Mouse (Mus musculus) cerebellum, adult 8-10 months (tissue): Measurements from ENCODE around the gene Zfp597.
"Not testable (repeated sequence)": the region's sequence is repeated elsewhere in the genome, so short reads cannot be mapped to it uniquely, and the experiment has no call there.

Source experiments
- DNase-seq: peaks from one replicate; pipeline ENCODE4 v3.0.0; 2022

Gene Zfp597

DNA sequence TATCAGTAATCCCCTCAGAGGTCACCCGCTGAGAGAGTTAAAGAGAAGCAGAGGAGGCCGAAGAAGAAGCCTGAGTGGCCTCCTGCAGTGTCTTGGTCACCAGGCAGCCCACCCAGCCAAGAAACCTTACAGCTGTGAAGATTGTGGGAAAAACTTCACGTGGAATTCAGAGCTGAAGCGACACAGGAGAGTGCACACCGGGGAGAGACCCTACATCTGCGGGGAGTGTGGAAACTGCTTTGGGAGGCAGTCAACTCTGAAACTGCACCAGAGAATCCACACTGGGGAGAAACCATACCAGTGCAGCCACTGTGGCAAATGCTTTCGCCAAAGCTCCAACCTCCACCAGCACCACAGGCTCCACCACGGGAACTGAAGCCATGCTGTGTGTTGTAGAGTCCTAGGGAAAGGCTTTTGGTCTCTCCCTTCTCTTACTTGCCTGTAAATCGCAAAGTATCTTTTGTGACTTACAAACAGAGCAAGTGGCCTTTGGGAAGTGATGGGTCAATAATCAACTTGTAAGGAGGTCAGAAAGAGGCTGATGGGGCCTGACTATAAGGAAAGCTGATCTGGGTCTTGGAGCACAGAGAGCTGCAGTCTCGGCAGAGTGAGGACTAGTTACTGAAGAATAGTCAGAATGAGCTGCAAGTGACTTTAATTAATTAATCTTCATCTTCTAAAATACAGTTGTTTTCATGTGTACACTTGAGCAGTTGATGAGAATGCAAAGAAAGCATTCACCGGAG lies 29.8 kb downstream of the Zfp597 start:
- DNase-seq: no peak

GRCm38 (mm10) chr16:3852586-3852985 lies 31.8 kb downstream of the Zfp597 start:
- DNase-seq: no peak

DNA sequence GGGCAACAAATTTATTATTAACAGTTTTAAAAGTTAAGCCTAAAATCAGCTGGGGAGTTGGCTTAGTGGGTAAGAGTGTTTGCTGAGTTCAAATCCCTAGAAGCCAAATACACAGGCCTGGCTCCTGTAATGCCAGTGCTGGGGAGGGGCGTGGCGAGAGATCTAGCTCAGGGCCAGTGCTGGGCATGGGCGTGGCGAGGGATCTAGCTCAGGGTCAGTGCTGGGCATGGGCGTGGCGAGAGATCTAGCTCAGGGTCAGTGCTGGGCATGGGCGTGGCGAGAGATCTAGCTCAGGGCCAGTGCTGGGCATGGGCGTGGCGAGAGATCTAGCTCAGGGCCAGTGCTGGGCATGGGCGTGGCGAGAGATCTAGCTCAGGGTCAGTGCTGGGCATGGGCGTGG lies 33.1 kb downstream of the Zfp597 start:
- not testable (repeated sequence) for DNase-seq

DNA sequence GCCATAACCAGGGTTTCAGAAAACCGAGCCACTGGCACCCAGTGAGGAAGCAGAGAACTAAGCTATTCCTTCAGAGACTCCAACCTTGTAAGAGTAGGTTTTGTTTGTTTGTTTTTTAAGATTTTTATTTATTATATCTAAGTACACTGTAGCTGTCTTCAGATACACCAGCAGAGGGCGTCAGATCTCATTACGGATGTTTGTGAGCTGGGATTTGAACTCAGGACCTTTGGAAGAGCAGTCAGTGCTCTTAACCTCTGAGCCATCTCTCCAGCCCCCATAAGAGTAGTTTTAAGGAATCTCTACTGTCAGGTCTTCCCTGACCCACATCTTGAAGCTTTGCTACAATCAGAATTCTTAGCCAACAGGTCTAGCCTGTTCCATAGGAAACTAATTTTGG lies 35.9 kb downstream of the Zfp597 start:
- DNase-seq: no peak

GRCm38 (mm10) chr16:3847871-3848270 lies 36.5 kb downstream of the Zfp597 start:
- DNase-seq: no peak

GRCm38 (mm10) chr16:3846711-3847518 lies 37.4 kb downstream of the Zfp597 start, which contains the start of gene Zfp174:
Gene Zfp174 (plus strand): TSS chr16:3847268.
- peak; percentile 93 for DNase-seq

- DNase-seq: no peak
Observed at GRCm38 (mm10) chr16:3843796-3844195, 40.6 kb downstream of the Zfp597 start.

DNA sequence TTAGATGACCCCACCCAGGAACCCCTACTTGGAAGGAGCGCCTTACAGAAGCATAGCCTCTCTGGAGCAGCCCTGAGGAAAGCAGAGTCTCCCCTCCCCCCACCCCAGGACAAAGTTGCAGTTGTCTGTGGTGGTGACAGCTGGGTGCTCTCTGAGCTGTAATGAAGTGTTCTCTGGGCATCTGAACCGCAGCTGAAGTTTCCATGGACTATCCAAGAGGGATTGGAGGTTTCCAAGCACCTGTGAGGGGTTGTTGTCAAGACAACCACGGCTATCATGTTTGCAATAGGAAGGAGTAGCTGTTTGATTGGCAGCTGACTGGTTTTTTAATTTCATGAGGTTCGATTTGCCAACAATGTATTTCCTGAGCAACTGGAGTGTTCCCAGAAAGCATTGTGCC lies 41.4 kb downstream of the Zfp597 start:
- DNase-seq: no peak

- DNase-seq: no peak
Observed at GRCm38 (mm10) chr16:3839157-3839885, 45.0 kb downstream of the Zfp597 start.

DNA sequence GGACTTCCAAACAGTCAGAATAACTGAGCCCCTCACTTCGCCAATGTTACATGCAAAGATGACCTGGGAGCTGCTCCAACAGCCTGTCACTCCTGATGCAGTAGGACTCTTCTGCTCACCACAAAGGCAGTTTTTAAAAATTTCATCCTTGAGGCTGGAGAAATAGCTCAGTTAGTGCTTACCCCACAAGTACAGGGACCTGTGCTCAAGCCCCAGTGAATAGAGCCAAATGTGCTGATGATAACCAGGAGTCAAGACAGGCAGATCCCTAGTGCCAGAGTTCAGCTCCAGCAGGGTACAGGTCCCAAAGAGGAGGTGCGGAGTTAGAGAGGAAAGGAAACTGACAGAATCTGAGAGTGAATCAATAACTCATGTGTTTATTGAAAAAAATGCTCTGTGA lies 48.9 kb downstream of the Zfp597 start:
- DNase-seq: no peak

DNA sequence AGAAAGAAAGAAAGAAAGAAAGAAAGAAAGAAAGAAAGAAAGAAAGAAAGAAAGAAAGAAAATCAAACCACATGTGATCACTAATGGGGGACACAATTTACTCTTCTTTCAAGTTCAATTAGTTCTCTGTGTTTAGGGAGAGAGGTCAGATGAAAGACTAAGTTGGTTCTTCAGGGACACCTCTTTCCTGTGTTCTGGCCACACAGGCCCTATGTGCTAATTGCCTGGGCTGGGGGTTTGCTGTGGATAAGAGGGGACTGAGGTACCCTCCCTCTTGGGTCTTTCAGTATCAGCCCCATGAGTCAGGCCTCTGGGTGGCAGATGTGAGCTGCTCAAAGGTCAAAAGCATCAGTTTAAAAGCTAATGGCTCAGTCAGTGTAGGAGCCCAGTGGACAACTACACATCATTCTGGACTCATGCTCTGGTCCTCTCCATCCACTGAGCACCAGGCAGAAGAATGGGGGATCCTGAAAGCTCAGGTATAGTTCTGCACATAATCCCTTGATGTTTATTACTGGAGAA lies 53.7 kb downstream of the Zfp597 start, which contains the start of gene Olfr15:
TSS of gene Olfr15 (plus strand) at position 291 of the 522 bp plus-strand sequence.
- DNase-seq: no peak

- DNase-seq: no peak
Observed at GRCm38 (mm10) chr16:3829727-3830126, 54.6 kb downstream of the Zfp597 start.

- DNase-seq: no peak
Observed at GRCm38 (mm10) chr16:3828021-3828420, 56.3 kb downstream of the Zfp597 start.

DNA sequence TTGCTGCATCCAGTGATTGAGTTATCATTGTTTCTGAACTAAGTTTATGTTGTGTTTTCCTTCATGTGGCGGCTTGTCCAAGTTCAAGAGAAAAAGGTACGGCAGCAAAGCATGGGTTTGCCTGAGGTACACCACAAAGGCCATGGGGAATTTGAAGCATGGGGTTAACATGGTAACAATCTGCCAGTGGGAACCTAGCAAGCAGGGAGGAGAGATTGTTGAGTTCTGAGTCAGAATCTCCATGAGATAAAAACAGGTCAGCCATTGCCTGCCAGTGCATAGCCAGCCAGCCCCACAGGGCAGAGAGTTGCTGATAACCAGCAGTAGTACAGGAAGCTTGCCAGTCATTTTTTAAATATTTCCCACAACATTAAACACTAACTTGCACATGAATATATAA lies 64.2 kb downstream of the Zfp597 start:
- no peak for DNase-seq

GRCm38 (mm10) chr16:3814667-3815066 lies 69.7 kb downstream of the Zfp597 start:
- not testable (repeated sequence) for DNase-seq
